Mouse (Mus musculus) spleen, postnatal 0 days (tissue): Measurements from ENCODE around the gene Cd44. TPM values are rescaled to one million over a fixed set of nuclear protein-coding genes. Genes with fewer than 3 reads are reported as not detected.

ENCODE experiments used
- polyA plus RNA-seq: library from polyadenylated mRNA; unstranded; fragments of >200 nt; fragmentation: Nextera tagmentation; extraction: Ambion mirVana; gene quantifications from 2 replicates; pipeline ENCODE4 v1.2.1, GENCODE M21; 2015

Gene Cd44
- 35.3 and 42.9 TPM in 2 replicates for polyA plus RNA-seq

DNA sequence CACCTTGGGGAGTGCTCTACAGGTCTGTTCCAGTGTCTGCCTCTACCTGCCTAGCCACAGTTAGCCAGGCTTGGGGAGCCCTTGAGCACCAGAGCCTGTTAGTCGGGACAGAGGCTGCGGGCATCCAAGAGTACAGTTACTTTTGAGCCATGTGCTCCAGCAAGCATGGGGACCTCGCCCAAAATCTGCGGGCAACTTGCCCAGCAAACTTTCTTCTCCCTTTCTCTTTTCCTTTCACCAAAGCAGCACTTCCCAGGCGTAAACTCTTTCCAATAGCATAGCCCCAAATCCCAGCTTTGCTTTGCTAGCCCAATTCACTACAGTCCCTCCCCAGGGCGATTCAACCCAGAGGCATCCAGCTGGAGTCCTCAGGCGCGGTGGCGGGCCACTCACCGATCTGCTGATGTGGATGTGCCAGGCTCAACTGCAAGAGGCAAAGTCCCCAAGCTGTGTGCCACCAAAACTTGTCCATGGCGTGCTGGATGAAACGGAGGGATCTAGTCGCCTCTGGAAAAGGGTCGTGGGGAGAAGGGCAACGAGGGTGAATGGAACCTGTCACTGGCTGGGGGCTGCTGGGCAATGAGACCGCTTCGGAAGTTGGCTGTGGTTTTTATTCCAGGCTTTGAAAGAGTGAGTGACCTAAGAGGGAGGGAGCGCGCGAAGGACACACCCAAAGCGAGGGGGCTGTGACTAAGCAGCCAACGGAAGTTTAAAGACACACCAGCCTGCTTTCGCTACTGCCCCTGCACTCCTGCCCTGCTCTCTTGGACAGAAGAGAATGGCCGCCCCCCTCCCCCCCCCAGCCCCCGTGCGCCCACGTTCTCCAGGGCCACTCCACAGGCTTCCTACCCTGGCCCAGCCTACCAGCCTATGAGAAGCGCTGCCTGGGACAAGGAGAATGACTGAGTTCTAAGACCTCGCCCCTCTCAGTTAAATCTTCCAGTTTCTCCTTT, at the start of gene Cd44:
Gene Cd44 (minus strand): TSS at position 791 of the 953 bp plus-strand sequence.

Other genes starting within 250 kb of the Cd44 start
- 0.12 and 0.23 TPM in 2 replicates for gene Slc1a2, start 243.0 kb downstream of the Cd44 start, polyA plus RNA-seq
- gene Pdhx, start 171.8 kb upstream of the Cd44 start, polyA plus RNA-seq = 20.3 and 21.7 TPM in 2 replicates
- gene Apip, start 172.0 kb upstream of the Cd44 start, polyA plus RNA-seq = 52.7 and 52.8 TPM in 2 replicates